20 mouse cellular contexts compared by ENCODE assay signal in the genomic region with DNA sequence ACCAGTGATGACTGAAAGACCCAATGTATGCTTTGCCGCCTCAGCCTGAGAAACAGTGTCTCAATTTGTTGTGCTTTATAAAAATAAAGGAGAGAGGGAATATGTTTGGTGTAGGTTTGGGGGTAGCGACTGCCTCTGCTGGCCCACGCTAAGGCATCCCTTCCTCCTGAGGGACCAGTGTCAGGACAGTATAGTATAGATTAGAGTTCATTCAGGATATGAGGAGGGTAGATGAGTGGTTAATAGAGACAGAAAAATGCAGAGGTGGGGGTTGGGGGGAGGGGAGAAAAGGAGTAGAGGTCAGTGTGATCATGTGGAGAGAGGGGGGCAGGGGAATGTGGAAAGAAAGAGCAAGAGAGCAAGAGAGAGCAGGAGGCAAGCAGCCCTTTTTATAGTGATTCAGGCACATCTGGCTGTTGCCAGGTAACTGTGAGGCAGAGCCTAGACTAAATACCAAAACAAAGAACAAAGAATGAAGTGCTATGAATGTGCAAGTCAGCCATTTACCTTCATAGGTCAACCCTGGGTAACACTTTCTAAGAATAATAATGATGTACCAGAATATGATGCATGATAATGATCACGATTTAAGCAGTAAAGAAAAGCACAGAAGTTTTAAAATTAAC.
DNase-seq lines count a peak whose midpoint lies in the region; ATAC-seq and TF ChIP-seq lines count a peak whose summit lies in the region.
"Had no signal": no experiment of that assay in that cellular context is flagged by ENCODE, and none has a peak within 500 bp of the region (broad histone marks: within the 10 kb centered on the region; RNA-seq: fewer than 3 reads in every experiment).

No protein-coding gene starts in this region.

- no peaks in the 10 kb centered on the region for H3K4me1 ChIP-seq in kidney, embryonic 16.5 days (ENCODE audit: insufficient read depth, low read length)
- H3K4me1 ChIP-seq in embryonic facial prominence, embryonic 10.5 days = peaks cover 4% of the 10 kb centered on the region
- H3K4me1 ChIP-seq in limb, embryonic 14.5 days (ENCODE audit: control insufficient read depth, insufficient read depth, low read length) = no peaks in the 10 kb centered on the region
- no peaks in the 10 kb centered on the region for H3K4me1 ChIP-seq in midbrain, postnatal 0 days (ENCODE audit: insufficient read depth, low read length)
- H3K4me1 ChIP-seq: kidney, embryonic 15.5 days; stomach, embryonic 15.5 days had no signal

- H3K9me3 ChIP-seq in kidney, embryonic 16.5 days (ENCODE audit: low read length) = no peaks in the 10 kb centered on the region
- no peaks in the 10 kb centered on the region for H3K9me3 ChIP-seq in embryonic facial prominence, embryonic 10.5 days
- H3K9me3 ChIP-seq in limb, embryonic 14.5 days (ENCODE audit: control insufficient read depth, low read length) = no peaks in the 10 kb centered on the region
- no peaks in the 10 kb centered on the region for H3K9me3 ChIP-seq in midbrain, postnatal 0 days (ENCODE audit: low read length)
- H3K9me3 ChIP-seq: kidney, embryonic 15.5 days; stomach, embryonic 15.5 days had no signal

- no peak overlapping the region for H3K9ac ChIP-seq in kidney, embryonic 16.5 days (replicated peaks; ENCODE audit: low read length)
- no peak overlapping the region for H3K9ac ChIP-seq in limb, embryonic 14.5 days (ENCODE audit: low read depth, low read length, severe bottlenecking)
- no peak overlapping the region for H3K9ac ChIP-seq in midbrain, postnatal 0 days (replicated peaks; ENCODE audit: low read length, poor library complexity, severe bottlenecking)
- H3K9ac ChIP-seq: kidney, embryonic 15.5 days; lung, embryonic 14.5 days; stomach, embryonic 15.5 days had no signal

- H3K4me3 ChIP-seq in kidney, embryonic 16.5 days (ENCODE audit: low read length) = no peak overlapping the region
- no peak overlapping the region for H3K4me3 ChIP-seq in embryonic facial prominence, embryonic 10.5 days
- no peak overlapping the region for H3K4me3 ChIP-seq in limb, embryonic 14.5 days (replicated peaks; ENCODE audit: low read length)
- H3K4me3 ChIP-seq in midbrain, postnatal 0 days (ENCODE audit: low read depth, low read length) = no peak overlapping the region
- H3K4me3 ChIP-seq: heart, adult 2 months; kidney, embryonic 15.5 days; layer of hippocampus, adult 2 months; myocyte; stomach, embryonic 15.5 days had no signal

- ATAC-seq in kidney, embryonic 16.5 days (ENCODE audit: low FRiP score, low TSS enrichment) = 0 out of 2 replicates have a peak, but pooled peaks have one; percentile 23
- peak; percentile 50; the same call in 1 of the 2 replicates for ATAC-seq in limb, embryonic 14.5 days (ENCODE audit: low FRiP score, low read depth)
- ATAC-seq in midbrain, postnatal 0 days (ENCODE audit: low FRiP score) = peak; percentile 56; the same call in 1 of the 2 replicates
- ATAC-seq: inflammation-experienced regulatory T-cells, adult 6 months had no signal

- H3K27me3 ChIP-seq in kidney, embryonic 16.5 days (ENCODE audit: insufficient read depth, low read length) = no peaks in the 10 kb centered on the region
- no peaks in the 10 kb centered on the region for H3K27me3 ChIP-seq in embryonic facial prominence, embryonic 10.5 days (replicated peaks; ENCODE audit: low read depth, poor library complexity, severe bottlenecking)
- H3K27me3 ChIP-seq in limb, embryonic 14.5 days (ENCODE audit: control insufficient read depth, insufficient read depth, low read length) = no peaks in the 10 kb centered on the region
- H3K27me3 ChIP-seq in midbrain, postnatal 0 days (ENCODE audit: insufficient read depth, low read length) = no peaks in the 10 kb centered on the region
- H3K27me3 ChIP-seq: kidney, embryonic 15.5 days; stomach, embryonic 15.5 days had no signal

- TF ChIP-seq CTCF in midbrain, postnatal 0 days (IDR thresholded peaks at IDR 0.05) = no peak

- no peaks in the 10 kb centered on the region for H3K36me3 ChIP-seq in kidney, embryonic 16.5 days (ENCODE audit: insufficient read depth, low read length)
- H3K36me3 ChIP-seq in embryonic facial prominence, embryonic 10.5 days (replicated peaks) = no peaks in the 10 kb centered on the region
- H3K36me3 ChIP-seq in limb, embryonic 14.5 days (ENCODE audit: control insufficient read depth, insufficient read depth, low read length) = no peaks in the 10 kb centered on the region
- H3K36me3 ChIP-seq in midbrain, postnatal 0 days (ENCODE audit: insufficient read depth, low read length) = no peaks in the 10 kb centered on the region
- H3K36me3 ChIP-seq: kidney, embryonic 15.5 days; stomach, embryonic 15.5 days had no signal

- 76% methylated on average over 4 of the region's 4 CpGs for WGBS in kidney, embryonic 16.5 days
- WGBS in embryonic facial prominence, embryonic 10.5 days = 76% methylated on average over 4 of the region's 4 CpGs
- WGBS in limb, embryonic 14.5 days = 85% methylated on average over 4 of the region's 4 CpGs
- 63% methylated on average over 4 of the region's 4 CpGs for WGBS in midbrain, postnatal 0 days

- no peak for TF ChIP-seq POLR2A in limb, embryonic 14.5 days (IDR thresholded peaks at IDR 0.05; ENCODE audit: borderline replicate concordance, extremely low read depth, insufficient read depth, insufficient read length)

- no peak overlapping the region for H3K4me2 ChIP-seq in kidney, embryonic 16.5 days (replicated peaks; ENCODE audit: low read depth, low read length)
- H3K4me2 ChIP-seq in limb, embryonic 14.5 days (replicated peaks; ENCODE audit: low read depth, low read length, severe bottlenecking) = no peak overlapping the region
- H3K4me2 ChIP-seq in midbrain, postnatal 0 days (ENCODE audit: low read depth, low read length, poor library complexity, severe bottlenecking) = no peak overlapping the region
- H3K4me2 ChIP-seq: kidney, embryonic 15.5 days; lung, embryonic 14.5 days; stomach, embryonic 15.5 days had no signal

- H3K27ac ChIP-seq in kidney, embryonic 16.5 days (ENCODE audit: low read length) = no peak overlapping the region
- no peak overlapping the region for H3K27ac ChIP-seq in embryonic facial prominence, embryonic 10.5 days (replicated peaks)
- no peak overlapping the region; the same call in 1 of the 2 replicates for H3K27ac ChIP-seq in limb, embryonic 14.5 days (replicated peaks; ENCODE audit: low read depth, low read length)
- H3K27ac ChIP-seq in midbrain, postnatal 0 days (ENCODE audit: low read depth, low read length) = no peak overlapping the region
- H3K27ac ChIP-seq: heart, adult 2 months; kidney, embryonic 15.5 days; layer of hippocampus, adult 2 months; stomach, embryonic 15.5 days had no signal

- no peak for DNase-seq in kidney, adult 11 months
- peak; percentile 29 for DNase-seq in embryonic facial prominence, embryonic 10.5 days (ENCODE audit: low spot score)
- DNase-seq in limb, embryonic 14.5 days (ENCODE audit: low spot score) = no peak
- DNase-seq in midbrain, postnatal 0 days (ENCODE audit: low spot score) = no peak
- DNase-seq in adrenal gland, postnatal 10 days = no peak
- DNase-seq in MN1 (ENCODE audit: low spot score) = no peak
- no peak for DNase-seq in frontal cortex, postnatal 36 days (ENCODE audit: low spot score in 2 of 2)
- DNase-seq: cerebellum, adult 11-12 months; cerebellum, postnatal 36 days; heart, adult 2 months; liver; lung, embryonic 14.5 days; right cerebral cortex, adult 18-20 months; spleen, adult 18-20 months had no signal
